Mouse (Mus musculus): Measurements from ENCODE around the gene Ext2. TPM values are rescaled to one million over a fixed set of nuclear protein-coding genes. Genes with fewer than 3 reads are reported as not detected.

Gene Ext2
- polyA plus RNA-seq, 1 experiment from 2014 or later, result 69.8 TPM

DNA sequence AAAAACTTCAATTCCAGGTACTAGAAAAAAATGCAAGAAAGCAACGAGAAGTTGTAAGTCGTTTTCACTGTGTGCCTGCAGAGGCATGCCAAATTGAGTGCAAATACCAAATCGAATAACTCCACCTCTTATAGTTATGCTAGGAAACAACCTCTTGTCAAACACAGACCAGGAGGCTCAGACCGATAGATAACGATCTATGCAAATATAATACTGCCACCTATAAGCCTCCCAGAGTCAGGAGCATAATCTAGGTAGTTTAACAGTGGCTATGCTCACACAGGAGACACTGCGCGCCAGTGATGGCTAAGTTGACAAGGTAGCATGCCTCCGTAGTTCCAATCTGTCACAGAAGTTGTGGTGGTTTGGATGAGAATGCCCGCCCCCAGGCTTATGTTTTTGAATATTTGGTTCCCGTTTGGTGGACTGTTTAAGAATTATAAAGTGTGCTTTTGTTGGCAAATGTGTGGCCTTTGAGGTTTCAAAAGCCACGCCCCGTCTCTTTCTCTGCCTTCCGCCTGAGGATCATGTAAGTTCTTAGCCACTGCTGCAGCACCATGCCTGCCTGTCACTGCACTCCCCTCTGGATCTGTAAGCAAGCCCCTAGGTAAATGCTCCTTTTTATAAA is 28.1 kb upstream of the Ext2 start:
- Histone ChIP-seq H3K27me3 (ENCODE audit: control insufficient read depth, insufficient read depth, low read length) (no peaks in the 10 kb centered on the region), H3K9ac (ENCODE audit: low read length) (no peak overlapping the region), H3K9me3 (ENCODE audit: control insufficient read depth, low read length) (no peaks in the 10 kb centered on the region), H3K27ac (replicated peaks; ENCODE audit: low read depth, low read length) (no peak overlapping the region), H3K4me3 (ENCODE audit: low read depth, low read length) (no peak overlapping the region), H3K36me3 (ENCODE audit: control insufficient read depth, insufficient read depth, low read length) (no peaks in the 10 kb centered on the region), H3K4me1 (ENCODE audit: control insufficient read depth, insufficient read depth, low read length) (peaks cover 9% of the 10 kb centered on the region), H3K4me2 (ENCODE audit: low read depth, severe bottlenecking) (peak overlapping the region; percentile 1; the same call in 1 of the 2 replicates)
- no peak for DNase-seq (ENCODE audit: low spot score)
- 42% methylated on average over 13 of the region's 13 CpGs for WGBS
- ATAC-seq (ENCODE audit: insufficient number of reproducible peaks, low FRiP score, low TSS enrichment, low read depth), result no peak

DNA sequence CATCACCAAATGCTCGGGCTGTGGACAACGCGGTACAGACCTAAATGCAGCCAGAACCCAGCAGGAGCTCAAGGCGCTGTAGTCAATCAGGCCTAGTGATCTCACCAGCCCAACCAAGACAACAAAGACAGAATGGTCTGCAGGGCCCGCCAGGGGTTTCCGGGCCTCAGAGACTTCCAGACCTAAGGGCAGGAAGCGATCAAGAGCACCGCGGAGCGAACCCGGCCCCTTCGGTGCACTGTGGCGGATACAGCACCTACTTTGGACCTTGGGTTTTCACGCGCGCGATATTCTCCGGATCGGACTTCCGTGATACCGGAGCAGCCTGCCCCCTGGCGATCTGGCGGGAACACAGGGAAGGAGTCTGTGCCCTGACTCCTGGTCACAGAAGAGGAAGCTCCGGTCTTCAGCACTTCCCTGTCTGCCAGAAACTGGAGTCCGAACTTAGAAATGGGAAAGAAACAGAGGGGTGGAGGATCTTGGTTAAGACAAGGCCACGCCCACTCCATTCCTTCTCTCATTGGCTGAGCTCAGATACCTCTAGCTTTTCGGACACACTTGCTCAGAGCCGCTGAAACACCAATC is 27.2 kb upstream of the Ext2 start, which contains the start of gene Accs:
TSS of gene Accs (minus strand) at position 439 of the 585 bp plus-strand sequence.
- peak within 1 kb of the TSS; percentile 51 for H3K4me3 ChIP-seq (ENCODE audit: low read depth, low read length)
- peak; percentile 82 for DNase-seq (ENCODE audit: low spot score)
- H3K27ac ChIP-seq (replicated peaks; ENCODE audit: low read depth, low read length), result peak within 1 kb of the TSS; percentile 16; the same call in 1 of the 2 replicates
- no peaks in the 10 kb centered on the region for H3K9me3 ChIP-seq (ENCODE audit: control insufficient read depth, low read length)
- under 1% methylated on average over 28 of the region's 28 CpGs for WGBS
- ATAC-seq (ENCODE audit: insufficient number of reproducible peaks, low FRiP score, low TSS enrichment, low read depth), result peak; percentile 65
- peaks cover 9% of the 10 kb centered on the region for H3K4me1 ChIP-seq (ENCODE audit: control insufficient read depth, insufficient read depth, low read length)
- H3K27me3 ChIP-seq (ENCODE audit: control insufficient read depth, insufficient read depth, low read length), result no peaks in the 10 kb centered on the region
- peak within 1 kb of the TSS; percentile 51 for H3K4me2 ChIP-seq (ENCODE audit: low read depth, severe bottlenecking)
- no peaks in the 10 kb centered on the region for H3K36me3 ChIP-seq (ENCODE audit: control insufficient read depth, insufficient read depth, low read length)
- H3K9ac ChIP-seq (ENCODE audit: low read length), result peak within 1 kb of the TSS; percentile 76

DNA sequence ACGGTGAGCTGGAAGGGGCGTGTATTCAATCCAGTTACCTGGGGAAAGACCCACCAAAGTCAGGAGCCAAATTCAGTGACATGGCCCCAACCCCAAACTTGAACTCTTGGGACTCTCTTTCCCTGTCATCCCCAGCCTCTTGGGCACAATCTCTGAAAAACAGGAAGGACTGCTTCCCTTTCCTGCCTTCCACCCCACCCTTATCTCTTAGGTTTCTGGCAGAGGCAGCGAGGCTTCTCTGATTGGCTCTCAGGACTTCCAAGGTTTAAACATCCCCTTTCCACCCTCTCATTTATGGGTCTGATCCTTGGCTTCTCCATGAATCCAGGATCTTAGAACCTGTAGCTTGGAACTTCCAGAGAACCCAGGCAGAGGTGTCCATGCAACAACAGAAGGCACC is 19.0 kb upstream of the Ext2 start:
- DNase-seq (ENCODE audit: low spot score), result no peak
- Histone ChIP-seq H3K27me3 (ENCODE audit: control insufficient read depth, insufficient read depth, low read length) (no peaks in the 10 kb centered on the region), H3K9ac (ENCODE audit: low read length) (no peak overlapping the region), H3K4me3 (ENCODE audit: low read depth, low read length) (no peak overlapping the region), H3K9me3 (ENCODE audit: control insufficient read depth, low read length) (no peaks in the 10 kb centered on the region), H3K27ac (replicated peaks; ENCODE audit: low read depth, low read length) (no peak overlapping the region), H3K4me1 (ENCODE audit: control insufficient read depth, insufficient read depth, low read length) (no peaks in the 10 kb centered on the region), H3K36me3 (ENCODE audit: control insufficient read depth, insufficient read depth, low read length) (peaks cover 19% of the 10 kb centered on the region), H3K4me2 (ENCODE audit: low read depth, severe bottlenecking) (no peak overlapping the region)
- ATAC-seq (ENCODE audit: insufficient number of reproducible peaks, low FRiP score, low TSS enrichment, low read depth), result no peak
- WGBS, result 96% methylated on average over 3 of the region's 3 CpGs

DNA sequence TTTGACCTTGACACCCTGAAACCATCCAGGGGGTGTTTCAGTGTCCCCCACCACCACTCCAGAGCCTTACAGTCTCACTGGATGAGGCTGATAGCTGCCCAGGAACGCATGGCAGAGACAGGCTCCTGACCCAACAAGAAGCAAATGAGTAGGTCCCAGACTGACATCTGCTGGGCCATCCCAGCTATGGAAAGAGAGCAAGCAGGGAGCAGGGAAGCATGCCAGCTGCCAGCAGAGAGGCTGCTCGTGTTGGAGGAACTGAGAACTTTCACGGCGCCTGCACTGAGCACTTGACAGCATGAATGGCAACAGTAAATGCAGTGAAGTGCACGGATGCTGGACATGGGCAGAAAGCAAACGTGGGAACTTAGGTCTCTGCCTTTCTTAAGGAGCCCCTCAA is 17.7 kb upstream of the Ext2 start:
- no peak overlapping the region for H3K9ac ChIP-seq (ENCODE audit: low read length)
- no peak overlapping the region for H3K4me2 ChIP-seq (ENCODE audit: low read depth, severe bottlenecking)
- ATAC-seq (ENCODE audit: insufficient number of reproducible peaks, low FRiP score, low TSS enrichment, low read depth) (no peak), DNase-seq (ENCODE audit: low spot score) (no peak)
- no peak overlapping the region for H3K4me3 ChIP-seq (ENCODE audit: low read depth, low read length)
- no peaks in the 10 kb centered on the region for H3K9me3 ChIP-seq (ENCODE audit: control insufficient read depth, low read length)
- no peaks in the 10 kb centered on the region for H3K27me3 ChIP-seq (ENCODE audit: control insufficient read depth, insufficient read depth, low read length)
- 81% methylated on average over 6 of the region's 6 CpGs for WGBS
- no peak overlapping the region for H3K27ac ChIP-seq (replicated peaks; ENCODE audit: low read depth, low read length)
- H3K36me3 ChIP-seq (ENCODE audit: control insufficient read depth, insufficient read depth, low read length), result peaks cover 19% of the 10 kb centered on the region
- H3K4me1 ChIP-seq (ENCODE audit: control insufficient read depth, insufficient read depth, low read length), result no peaks in the 10 kb centered on the region

DNA sequence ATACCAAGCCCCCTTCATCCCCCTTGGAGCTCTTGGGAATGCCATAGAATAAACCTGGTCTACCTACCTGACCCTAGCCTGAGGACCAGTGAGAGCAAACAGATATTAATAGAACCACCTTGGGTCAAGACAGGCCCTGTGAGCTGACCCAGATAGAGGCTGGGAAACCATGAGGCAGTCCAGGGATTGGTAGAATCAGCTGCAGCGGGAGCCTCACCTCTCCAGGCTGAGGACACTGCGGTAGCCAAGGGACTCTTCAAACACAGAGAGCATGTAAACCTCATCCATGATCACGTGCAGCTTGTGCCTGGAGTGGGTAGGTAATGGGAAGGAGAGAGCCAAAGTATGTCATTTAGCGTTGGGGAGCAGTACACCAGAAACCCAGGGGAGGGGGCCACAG is 16.6 kb upstream of the Ext2 start:
- H3K9ac ChIP-seq (ENCODE audit: low read length), result no peak overlapping the region
- no peak overlapping the region for H3K4me2 ChIP-seq (ENCODE audit: low read depth, severe bottlenecking)
- no peak overlapping the region for H3K4me3 ChIP-seq (ENCODE audit: low read depth, low read length)
- DNase-seq (ENCODE audit: low spot score) (no peak), ATAC-seq (ENCODE audit: insufficient number of reproducible peaks, low FRiP score, low TSS enrichment, low read depth) (no peak)
- H3K36me3 ChIP-seq (ENCODE audit: control insufficient read depth, insufficient read depth, low read length), result peaks cover 16% of the 10 kb centered on the region
- H3K4me1 ChIP-seq (ENCODE audit: control insufficient read depth, insufficient read depth, low read length), result no peaks in the 10 kb centered on the region
- H3K9me3 ChIP-seq (ENCODE audit: control insufficient read depth, low read length), result no peaks in the 10 kb centered on the region
- 93% methylated on average over 4 of the region's 4 CpGs for WGBS
- H3K27ac ChIP-seq (replicated peaks; ENCODE audit: low read depth, low read length), result no peak overlapping the region
- no peaks in the 10 kb centered on the region for H3K27me3 ChIP-seq (ENCODE audit: control insufficient read depth, insufficient read depth, low read length)

DNA sequence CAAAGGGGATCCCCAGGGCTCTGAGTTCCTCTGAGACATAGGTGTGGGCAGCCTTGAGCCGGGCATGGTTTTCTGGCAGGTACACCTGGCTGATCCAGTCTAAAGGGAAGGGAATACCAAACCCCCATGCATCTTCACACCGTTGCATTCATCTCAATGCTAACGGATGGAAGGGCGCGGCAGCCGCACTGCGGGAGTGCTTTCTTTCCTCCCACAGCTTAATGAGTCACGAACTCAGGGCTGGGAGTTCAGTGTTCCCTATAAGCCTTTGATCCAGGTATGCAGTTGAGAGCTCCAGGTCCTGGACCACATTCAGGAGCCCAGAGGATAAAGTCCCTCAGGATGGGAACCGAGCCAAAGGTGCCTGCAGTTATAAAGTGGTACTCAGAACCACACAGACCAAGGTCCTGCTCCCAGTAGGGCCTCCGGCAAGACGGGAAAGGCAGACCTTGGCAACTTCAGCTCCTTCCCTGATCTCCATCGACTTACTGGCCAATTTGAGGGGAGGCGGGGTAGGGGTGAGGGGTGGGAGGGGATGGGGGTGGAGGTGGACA is 13.9 kb upstream of the Ext2 start:
- Histone ChIP-seq H3K36me3 (ENCODE audit: control insufficient read depth, insufficient read depth, low read length) (peaks cover 12% of the 10 kb centered on the region), H3K9me3 (ENCODE audit: control insufficient read depth, low read length) (no peaks in the 10 kb centered on the region), H3K9ac (ENCODE audit: low read length) (no peak overlapping the region), H3K4me1 (ENCODE audit: control insufficient read depth, insufficient read depth, low read length) (no peaks in the 10 kb centered on the region), H3K4me2 (ENCODE audit: low read depth, severe bottlenecking) (no peak overlapping the region), H3K4me3 (ENCODE audit: low read depth, low read length) (no peak overlapping the region), H3K27me3 (ENCODE audit: control insufficient read depth, insufficient read depth, low read length) (no peaks in the 10 kb centered on the region), H3K27ac (replicated peaks; ENCODE audit: low read depth, low read length) (no peak overlapping the region)
- 72% methylated on average over 13 of the region's 13 CpGs for WGBS
- no peak for DNase-seq (ENCODE audit: low spot score)
- no peak for ATAC-seq (ENCODE audit: insufficient number of reproducible peaks, low FRiP score, low TSS enrichment, low read depth)

DNA sequence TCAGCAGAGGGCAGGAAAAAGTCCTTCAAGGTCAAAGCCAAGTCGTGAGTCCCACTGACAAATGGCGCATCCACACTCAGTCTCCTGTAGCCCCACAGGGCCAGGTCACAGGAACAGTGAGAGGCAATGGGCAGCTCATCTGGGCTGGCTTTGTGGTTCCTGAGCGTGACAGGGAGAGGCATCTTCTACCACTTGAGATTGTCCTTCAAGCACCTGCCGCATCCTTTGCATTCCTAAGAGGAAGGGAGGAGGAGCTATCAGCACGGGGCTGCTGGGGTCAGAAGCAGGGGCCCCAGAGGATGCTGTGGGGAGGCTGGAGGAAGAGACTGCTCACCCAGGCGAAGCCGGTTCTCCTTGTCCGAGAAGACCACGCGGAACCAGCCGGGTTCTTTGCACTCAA is 13.2 kb upstream of the Ext2 start:
- no peak overlapping the region for H3K27ac ChIP-seq (replicated peaks; ENCODE audit: low read depth, low read length)
- DNase-seq (ENCODE audit: low spot score), result no peak
- no peak overlapping the region for H3K9ac ChIP-seq (ENCODE audit: low read length)
- no peak overlapping the region for H3K4me3 ChIP-seq (ENCODE audit: low read depth, low read length)
- ATAC-seq (ENCODE audit: insufficient number of reproducible peaks, low FRiP score, low TSS enrichment, low read depth), result no peak
- H3K4me1 ChIP-seq (ENCODE audit: control insufficient read depth, insufficient read depth, low read length), result no peaks in the 10 kb centered on the region
- WGBS, result 80% methylated on average over 11 of the region's 11 CpGs
- peaks cover 9% of the 10 kb centered on the region for H3K36me3 ChIP-seq (ENCODE audit: control insufficient read depth, insufficient read depth, low read length)
- H3K27me3 ChIP-seq (ENCODE audit: control insufficient read depth, insufficient read depth, low read length), result no peaks in the 10 kb centered on the region
- H3K9me3 ChIP-seq (ENCODE audit: control insufficient read depth, low read length), result no peaks in the 10 kb centered on the region
- H3K4me2 ChIP-seq (ENCODE audit: low read depth, severe bottlenecking), result no peak overlapping the region

DNA sequence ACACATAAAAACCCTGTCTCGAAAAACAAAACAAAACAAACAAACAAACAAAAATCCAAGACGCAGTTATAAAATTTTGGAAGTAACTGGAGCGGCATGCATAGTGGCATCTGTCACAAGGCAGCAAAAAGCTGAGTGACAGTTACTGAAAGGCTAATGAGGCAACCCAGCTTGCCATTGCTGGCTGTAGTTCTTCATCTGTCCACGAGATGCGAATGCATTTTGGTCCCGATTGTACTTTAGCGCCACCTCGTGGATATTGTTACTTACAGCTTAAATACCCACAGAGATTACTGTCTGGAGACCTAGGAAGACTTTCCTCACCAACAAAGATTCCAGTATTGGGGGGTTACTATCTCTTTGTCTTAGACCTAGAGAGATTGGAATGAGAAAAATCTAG is 1.2 kb upstream of the Ext2 start:
- Histone ChIP-seq H3K4me3 (ENCODE audit: low read depth, low read length) (no peak overlapping the region), H3K27me3 (ENCODE audit: control insufficient read depth, insufficient read depth, low read length) (no peaks in the 10 kb centered on the region), H3K4me1 (ENCODE audit: control insufficient read depth, insufficient read depth, low read length) (peaks cover 5% of the 10 kb centered on the region; the same call in 1 of the 2 replicates), H3K36me3 (ENCODE audit: control insufficient read depth, insufficient read depth, low read length) (no peaks in the 10 kb centered on the region), H3K27ac (replicated peaks; ENCODE audit: low read depth, low read length) (no peak overlapping the region), H3K9ac (ENCODE audit: low read length) (no peak overlapping the region), H3K9me3 (ENCODE audit: control insufficient read depth, low read length) (no peaks in the 10 kb centered on the region), H3K4me2 (ENCODE audit: low read depth, severe bottlenecking) (no peak overlapping the region)
- 19% methylated on average over 8 of the region's 8 CpGs for WGBS
- ATAC-seq (ENCODE audit: insufficient number of reproducible peaks, low FRiP score, low TSS enrichment, low read depth) (peak; percentile 10; the same call in 1 of the 2 replicates), DNase-seq (ENCODE audit: low spot score) (peak; percentile 85)
